Mouse (Mus musculus): Measurements from ENCODE around the gene Chchd3. TPM values are rescaled to one million over a fixed set of nuclear protein-coding genes. Genes with fewer than 3 reads are reported as not detected.

Gene Chchd3
- 100 to 1,000 TPM; 391 to 402 TPM for total RNA-seq (2021)

GRCm38 (mm10) chr6:33059735-33060576 is at the start of gene Chchd3:
Gene Chchd3, minus strand, starts transcription at chr6:33060260.
- DNase-seq, result peak; percentile 96

- no peak for DNase-seq
Observed at GRCm38 (mm10) chr6:33104661-33105060, 44.6 kb upstream of the Chchd3 start.

GRCm38 (mm10) chr6:33098903-33099302 is 38.8 kb upstream of the Chchd3 start:
- no peak for DNase-seq

- no peak for DNase-seq
Observed at GRCm38 (mm10) chr6:33094671-33095233, 34.7 kb upstream of the Chchd3 start.

- DNase-seq, result no peak
Observed at GRCm38 (mm10) chr6:33080186-33080585, 20.1 kb upstream of the Chchd3 start.

- no peak for DNase-seq
Observed at GRCm38 (mm10) chr6:33078260-33078936, 18.3 kb upstream of the Chchd3 start.

GRCm38 (mm10) chr6:33066462-33066861 is 6.4 kb upstream of the Chchd3 start:
- DNase-seq, result no peak

GRCm38 (mm10) chr6:33059276-33059675 is 784 bp downstream of the Chchd3 start:
- DNase-seq, result peak; percentile 34

- no peak for DNase-seq
Observed at GRCm38 (mm10) chr6:33056392-33056791, 3.7 kb downstream of the Chchd3 start.

GRCm38 (mm10) chr6:33055663-33056062 is 4.4 kb downstream of the Chchd3 start:
- DNase-seq, result no peak

GRCm38 (mm10) chr6:33054946-33055345 is 5.1 kb downstream of the Chchd3 start:
- no peak for DNase-seq

GRCm38 (mm10) chr6:33051642-33052041 is 8.4 kb downstream of the Chchd3 start:
- DNase-seq, result no peak

- DNase-seq, result peak; percentile 46
Observed at GRCm38 (mm10) chr6:33049705-33050420, 10.2 kb downstream of the Chchd3 start.

GRCm38 (mm10) chr6:33043480-33043879 is 16.6 kb downstream of the Chchd3 start:
- no peak for DNase-seq

- DNase-seq, result no peak
Observed at GRCm38 (mm10) chr6:33042880-33043279, 17.2 kb downstream of the Chchd3 start.

- no peak for DNase-seq
Observed at GRCm38 (mm10) chr6:33041978-33042377, 18.1 kb downstream of the Chchd3 start.

- DNase-seq, result no peak
Observed at GRCm38 (mm10) chr6:33040360-33041090, 19.5 kb downstream of the Chchd3 start.

GRCm38 (mm10) chr6:33032543-33032942 is 27.5 kb downstream of the Chchd3 start:
- DNase-seq, result no peak

- no peak for DNase-seq
Observed at GRCm38 (mm10) chr6:33031631-33032030, 28.4 kb downstream of the Chchd3 start.

GRCm38 (mm10) chr6:33028296-33028695 is 31.8 kb downstream of the Chchd3 start:
- DNase-seq, result no peak

- DNase-seq, result no peak
Observed at GRCm38 (mm10) chr6:33025041-33025440, 35.0 kb downstream of the Chchd3 start.

GRCm38 (mm10) chr6:33004607-33005006 is 55.5 kb downstream of the Chchd3 start:
- no peak for DNase-seq
